Mouse (Mus musculus): Measurements from ENCODE around the gene Ipo4.

- TF ChIP-seq CTCF (IDR thresholded peaks at IDR 0.05; ENCODE audit: low read depth, low read length) (no peak), POLR2A (IDR thresholded peaks at IDR 0.05; ENCODE audit: extremely low read depth, insufficient read depth, low read length) (no peak)
Measured at GRCm38 (mm10) chr14:55578668-55579269, 57.0 kb downstream of the Ipo4 start.

All from liver, adult 2 months (tissue).